Mouse (Mus musculus): ENCODE data around the gene Creb3.
"Not testable (repeated sequence)": the region's sequence is repeated elsewhere in the genome, so short reads cannot be mapped to it uniquely, and the experiment has no call there.

The Creb3 gene

GRCm38 (mm10) chr4:43561997-43562768 is at the start of gene Creb3, which contains the start of gene Tln1:
TSS of gene Creb3 (plus strand) at chr4:43562332.
TSS of gene Tln1 (minus strand) at chr4:43562691.
- peak; percentile 98 for DNase-seq (ENCODE audit: low read depth, low spot score)

- DNase-seq (ENCODE audit: low read depth, low spot score): no peak
These were observed 49.5 kb upstream of the Creb3 start for GRCm38 (mm10) chr4:43512653-43513052.

DNA sequence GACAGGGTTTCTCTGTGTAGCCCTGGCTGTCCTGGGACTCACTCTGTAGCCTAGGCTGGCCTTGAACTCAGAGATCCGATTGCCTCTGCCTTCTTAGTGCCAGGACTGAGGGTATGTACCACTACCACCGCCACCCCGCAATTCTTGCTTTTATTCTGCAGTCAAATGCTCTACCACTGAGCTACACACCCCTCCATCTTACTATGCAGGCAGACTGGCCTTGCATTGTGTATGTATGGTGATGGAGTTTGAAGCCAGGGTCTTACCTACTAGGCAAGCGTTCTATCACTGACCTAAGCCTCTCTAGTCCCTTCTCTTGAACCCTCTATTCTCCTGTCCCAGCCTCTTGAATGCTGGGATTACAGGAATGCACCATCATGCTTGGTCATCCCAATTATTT is 48.8 kb upstream of the Creb3 start:
- no peak for DNase-seq (ENCODE audit: low read depth, low spot score)

- no peak for DNase-seq (ENCODE audit: low read depth, low spot score)
These were observed 48.3 kb upstream of the Creb3 start for GRCm38 (mm10) chr4:43513791-43514190.

GRCm38 (mm10) chr4:43515764-43516708 is 46.1 kb upstream of the Creb3 start:
- DNase-seq (ENCODE audit: low read depth, low spot score): no peak

- no peak for DNase-seq (ENCODE audit: low read depth, low spot score)
These were observed 42.6 kb upstream of the Creb3 start for GRCm38 (mm10) chr4:43519551-43519950.

DNA sequence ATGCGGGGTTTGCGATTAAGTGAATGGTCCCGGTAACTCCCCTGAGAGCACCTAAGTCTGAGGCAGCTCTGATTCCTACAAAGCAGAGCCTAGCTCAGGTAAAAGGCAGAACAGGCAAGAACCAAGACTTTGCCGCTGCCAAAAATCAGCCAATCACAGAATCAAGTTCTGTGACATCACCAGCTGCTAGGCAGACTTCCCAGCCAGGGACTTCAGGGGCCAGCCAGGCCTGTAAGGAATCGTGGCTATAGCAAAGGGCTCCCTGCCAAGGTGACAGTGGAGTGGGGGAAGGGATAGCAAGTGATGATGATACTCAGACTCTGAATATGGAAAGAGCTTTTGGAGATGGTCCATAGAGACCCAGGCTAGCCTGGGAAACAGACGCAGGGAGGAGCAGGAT is 42.2 kb upstream of the Creb3 start:
- peak; percentile 58 for DNase-seq (ENCODE audit: low read depth, low spot score)

GRCm38 (mm10) chr4:43527880-43528279 is 34.3 kb upstream of the Creb3 start:
- no peak for DNase-seq (ENCODE audit: low read depth, low spot score)

GRCm38 (mm10) chr4:43528487-43528886 is 33.6 kb upstream of the Creb3 start:
- no peak for DNase-seq (ENCODE audit: low read depth, low spot score)

DNA sequence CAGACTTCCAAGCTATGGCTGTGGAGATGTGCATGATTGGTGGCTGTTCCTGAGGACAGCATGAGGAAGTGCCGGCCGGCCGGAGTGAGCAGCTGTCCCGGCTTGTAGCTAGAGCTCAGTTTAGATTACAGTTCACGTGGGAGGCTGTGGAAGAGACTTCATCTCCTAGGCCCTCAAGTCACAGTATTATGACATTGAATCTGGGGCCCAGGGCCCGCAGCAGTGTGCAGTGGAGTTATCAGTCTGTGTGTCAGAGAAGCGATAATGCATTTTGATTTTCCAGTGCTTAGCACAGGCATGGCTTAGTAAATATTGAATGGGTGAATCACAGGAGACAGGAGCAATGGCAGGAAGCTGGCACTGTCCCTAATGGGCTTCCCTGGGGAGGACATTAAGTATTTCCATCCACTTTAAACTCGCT is 32.0 kb upstream of the Creb3 start:
- DNase-seq (ENCODE audit: low read depth, low spot score): no peak

GRCm38 (mm10) chr4:43530581-43530980 is 31.6 kb upstream of the Creb3 start:
- peak; percentile 79 for DNase-seq (ENCODE audit: low read depth, low spot score)

- no peak for DNase-seq (ENCODE audit: low read depth, low spot score)
These were observed 28.9 kb upstream of the Creb3 start for GRCm38 (mm10) chr4:43533270-43533669.

DNA sequence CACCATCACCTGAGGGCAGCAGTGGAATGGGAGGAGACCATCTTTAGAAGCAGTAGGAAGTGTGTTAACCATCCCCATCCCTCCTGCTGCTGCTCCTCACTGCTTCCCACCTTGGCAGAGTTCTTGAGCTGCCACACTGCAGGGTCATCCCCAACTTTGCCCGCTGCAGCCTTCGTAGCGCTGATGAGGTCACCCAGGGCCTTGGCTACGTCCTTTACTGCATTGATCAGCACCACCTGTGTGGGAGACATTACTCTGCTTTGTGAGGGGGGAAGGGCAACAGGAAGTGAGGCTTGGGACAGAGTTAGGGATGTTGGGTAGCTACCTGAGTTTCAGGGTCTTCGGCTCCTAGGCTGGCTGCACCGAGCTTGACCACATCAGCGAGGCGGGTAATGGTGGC is 26.5 kb upstream of the Creb3 start:
- no peak for DNase-seq (ENCODE audit: low read depth, low spot score)

DNA sequence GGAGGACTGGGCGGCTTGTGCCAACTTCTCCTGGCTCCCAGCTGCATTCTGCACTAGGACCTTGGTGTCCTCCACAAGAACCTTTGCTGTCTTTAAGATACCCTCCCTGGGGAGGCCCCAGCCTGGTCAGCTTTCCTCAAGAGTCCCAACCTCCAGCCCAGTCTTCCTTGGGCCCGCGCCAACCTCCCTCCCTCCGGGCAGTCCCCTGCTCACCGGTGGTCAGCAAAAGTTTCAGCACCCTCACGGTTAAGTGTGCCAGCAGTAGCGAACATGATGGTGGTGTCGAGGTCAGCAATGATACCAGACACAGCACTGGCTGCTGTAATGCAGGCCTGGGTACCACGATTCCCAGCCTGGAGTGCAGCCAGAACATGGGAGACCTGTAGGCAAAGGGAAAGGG is 26.1 kb upstream of the Creb3 start:
- DNase-seq (ENCODE audit: low read depth, low spot score): no peak

- no peak for DNase-seq (ENCODE audit: low read depth, low spot score)
These were observed 20.1 kb upstream of the Creb3 start for GRCm38 (mm10) chr4:43542044-43542443.

GRCm38 (mm10) chr4:43546375-43547047 is 15.6 kb upstream of the Creb3 start:
- DNase-seq (ENCODE audit: low read depth, low spot score): no peak

DNA sequence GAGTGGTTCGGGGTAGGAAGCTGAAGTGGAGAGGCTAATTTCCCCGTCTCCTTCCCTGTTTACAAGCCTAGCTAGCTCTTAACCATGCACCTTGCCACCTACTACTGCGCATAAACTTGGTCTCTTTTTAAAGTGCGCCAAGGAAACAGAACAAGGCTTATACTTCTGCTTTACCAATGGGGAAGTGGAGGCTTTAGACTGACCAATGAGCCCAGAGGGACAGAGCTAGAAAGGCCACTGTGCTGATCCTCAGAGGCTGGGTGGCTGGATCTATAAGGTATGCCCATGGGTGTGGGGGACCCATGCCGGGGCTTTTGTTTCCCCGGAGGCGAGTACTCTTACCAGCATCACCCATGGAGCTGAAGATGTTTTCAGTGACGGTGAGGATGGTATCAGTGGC is 15.0 kb upstream of the Creb3 start:
- no peak for DNase-seq (ENCODE audit: low read depth, low spot score)

DNA sequence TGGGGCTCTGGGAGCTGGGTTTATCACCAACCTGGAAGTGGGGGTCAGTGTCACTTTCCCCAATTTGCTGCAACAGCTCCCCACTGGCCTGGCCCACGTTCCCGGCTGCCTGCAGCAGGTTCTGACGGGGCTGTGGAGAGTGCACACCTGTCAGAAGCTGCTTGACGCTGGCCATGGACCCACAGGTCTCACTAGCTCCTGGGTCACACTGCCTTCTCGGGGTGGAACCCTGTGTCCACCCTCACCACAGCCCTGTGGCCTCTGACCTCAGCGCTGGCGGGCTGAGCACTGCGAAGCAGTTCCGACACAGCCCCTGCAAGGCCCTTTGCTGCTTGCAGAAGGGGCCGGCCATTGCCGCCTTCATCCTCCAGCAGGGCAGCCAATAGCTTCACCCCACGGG is 13.1 kb upstream of the Creb3 start:
- no peak for DNase-seq (ENCODE audit: low read depth, low spot score)

- not testable (repeated sequence) for DNase-seq (ENCODE audit: low read depth, low spot score)
These were observed 10.3 kb upstream of the Creb3 start for GRCm38 (mm10) chr4:43551854-43552253.

DNA sequence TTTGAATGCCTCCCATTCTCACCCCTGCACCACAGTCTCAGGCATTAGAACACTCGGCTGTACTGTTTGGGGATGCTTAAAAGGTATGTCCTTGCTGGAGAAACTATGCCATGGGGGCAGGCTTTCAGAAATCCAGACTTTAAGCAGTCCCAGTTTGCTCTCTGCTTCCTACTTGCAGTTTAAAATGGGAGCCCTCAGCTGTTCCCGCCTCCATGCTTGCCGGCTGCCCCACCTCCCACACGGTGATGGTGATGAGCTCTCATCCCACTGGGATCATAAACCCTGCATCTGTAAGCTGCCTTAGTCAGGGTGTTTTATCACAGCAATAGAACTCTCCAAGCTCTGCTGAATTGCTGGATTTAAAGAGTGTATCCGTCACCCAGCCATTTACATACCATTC is 9.7 kb upstream of the Creb3 start:
- peak; percentile 63 for DNase-seq (ENCODE audit: low read depth, low spot score)

DNA sequence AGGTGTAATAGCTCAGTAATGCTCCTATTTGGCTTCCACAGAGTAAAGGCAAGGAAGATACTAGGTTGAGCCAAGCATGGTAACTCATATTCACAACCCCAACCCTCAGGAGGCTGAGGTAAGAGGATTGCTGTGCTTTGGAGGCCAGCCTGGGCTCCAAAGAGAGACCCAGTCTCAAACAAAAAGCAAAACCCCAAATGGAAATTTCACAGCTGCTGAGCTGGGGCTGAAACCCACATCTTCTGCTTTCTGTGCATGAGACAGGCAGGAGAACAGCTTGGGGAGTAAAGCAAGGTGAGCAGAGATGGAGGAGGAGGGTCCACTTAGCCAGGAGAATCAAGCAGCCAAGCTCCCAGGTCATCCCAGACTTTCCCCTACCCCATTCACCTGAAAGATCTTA is 8.2 kb upstream of the Creb3 start:
- DNase-seq (ENCODE audit: low read depth, low spot score): no peak

GRCm38 (mm10) chr4:43555926-43556325 is 6.2 kb upstream of the Creb3 start:
- DNase-seq (ENCODE audit: low read depth, low spot score): no peak
